Mouse (Mus musculus): ENCODE data around the gene Spata18. TPM values are rescaled to one million over a fixed set of nuclear protein-coding genes. Genes with fewer than 3 reads are reported as not detected.

Gene Spata18
- polyA plus RNA-seq, 1 experiment from 2014 or later = 0.24 TPM

GRCm38 (mm10) chr5:73615211-73615610 is 36.0 kb upstream of the Spata18 start:
- H3K27ac ChIP-seq = no peak overlapping the region
- 56% methylated on average over 7 of the region's 7 CpGs for WGBS
- no peaks in the 10 kb centered on the region for H3K4me1 ChIP-seq (replicated peaks; ENCODE audit: insufficient read depth, low read length)
- no peaks in the 10 kb centered on the region for H3K9me3 ChIP-seq (replicated peaks; ENCODE audit: low read length)
- no peak for ATAC-seq (replicated peaks; ENCODE audit: low FRiP score, low read depth)
- H3K36me3 ChIP-seq (ENCODE audit: insufficient read depth, low read length) = no peaks in the 10 kb centered on the region
- H3K9ac ChIP-seq (ENCODE audit: low read depth, low read length) = no peak overlapping the region
- TF ChIP-seq CTCF (IDR thresholded peaks at IDR 0.05; ENCODE audit: low read depth) = no peak
- peak; percentile 18 for DNase-seq (ENCODE audit: low spot score)
- no peak overlapping the region for H3K4me2 ChIP-seq (ENCODE audit: low read length)
- H3K27me3 ChIP-seq (ENCODE audit: insufficient read depth, low read length) = no peaks in the 10 kb centered on the region
- H3K4me3 ChIP-seq (replicated peaks; ENCODE audit: low read depth, low read length) = no peak overlapping the region

- no peak for TF ChIP-seq CTCF (IDR thresholded peaks at IDR 0.05; ENCODE audit: low read depth)
- no peak for ATAC-seq (replicated peaks; ENCODE audit: low FRiP score, low read depth)
- H3K27ac ChIP-seq = no peak overlapping the region
- H3K4me3 ChIP-seq (replicated peaks; ENCODE audit: low read depth, low read length) = no peak overlapping the region
- WGBS = 89% methylated on average over 1 of the region's 1 CpGs
- no peaks in the 10 kb centered on the region for H3K4me1 ChIP-seq (replicated peaks; ENCODE audit: insufficient read depth, low read length)
- no peaks in the 10 kb centered on the region for H3K27me3 ChIP-seq (ENCODE audit: insufficient read depth, low read length)
- no peaks in the 10 kb centered on the region for H3K9me3 ChIP-seq (replicated peaks; ENCODE audit: low read length)
- H3K4me2 ChIP-seq (ENCODE audit: low read length) = no peak overlapping the region
- H3K36me3 ChIP-seq (ENCODE audit: insufficient read depth, low read length) = no peaks in the 10 kb centered on the region
- no peak for DNase-seq (ENCODE audit: low spot score)
- H3K9ac ChIP-seq (ENCODE audit: low read depth, low read length) = no peak overlapping the region
Observed at GRCm38 (mm10) chr5:73618969-73619368, 32.2 kb upstream of the Spata18 start.

GRCm38 (mm10) chr5:73625505-73625904 is 25.7 kb upstream of the Spata18 start:
- WGBS = 71% methylated on average over 1 of the region's 1 CpGs
- TF ChIP-seq CTCF (IDR thresholded peaks at IDR 0.05; ENCODE audit: low read depth) = no peak

GRCm38 (mm10) chr5:73626842-73627241 is 24.3 kb upstream of the Spata18 start:
- WGBS = 87% methylated on average over 7 of the region's 7 CpGs
- H3K36me3 ChIP-seq (ENCODE audit: insufficient read depth, low read length) = no peaks in the 10 kb centered on the region
- H3K9ac ChIP-seq (ENCODE audit: low read depth, low read length) = no peak overlapping the region
- DNase-seq (ENCODE audit: low spot score) = no peak
- no peak overlapping the region for H3K4me2 ChIP-seq (ENCODE audit: low read length)
- no peak overlapping the region for H3K27ac ChIP-seq
- no peaks in the 10 kb centered on the region for H3K27me3 ChIP-seq (ENCODE audit: insufficient read depth, low read length)
- H3K4me3 ChIP-seq (replicated peaks; ENCODE audit: low read depth, low read length) = no peak overlapping the region
- H3K4me1 ChIP-seq (replicated peaks; ENCODE audit: insufficient read depth, low read length) = no peaks in the 10 kb centered on the region
- no peaks in the 10 kb centered on the region for H3K9me3 ChIP-seq (replicated peaks; ENCODE audit: low read length)
- ATAC-seq (replicated peaks; ENCODE audit: low FRiP score, low read depth) = no peak
- no peak for TF ChIP-seq CTCF (IDR thresholded peaks at IDR 0.05; ENCODE audit: low read depth)

More at GRCm38 (mm10) chr5:73625505-73625904, 25.7 kb upstream of the Spata18 start:
- Histone ChIP-seq H3K4me2 (ENCODE audit: low read length) (no peak overlapping the region), H3K36me3 (ENCODE audit: insufficient read depth, low read length) (no peaks in the 10 kb centered on the region), H3K27me3 (ENCODE audit: insufficient read depth, low read length) (no peaks in the 10 kb centered on the region), H3K4me1 (replicated peaks; ENCODE audit: insufficient read depth, low read length) (no peaks in the 10 kb centered on the region), H3K4me3 (replicated peaks; ENCODE audit: low read depth, low read length) (no peak overlapping the region), H3K9ac (ENCODE audit: low read depth, low read length) (no peak overlapping the region), H3K9me3 (replicated peaks; ENCODE audit: low read length) (no peaks in the 10 kb centered on the region), H3K27ac (no peak overlapping the region)
- ATAC-seq (replicated peaks; ENCODE audit: low FRiP score, low read depth) (no peak), DNase-seq (ENCODE audit: low spot score) (no peak)

DNA sequence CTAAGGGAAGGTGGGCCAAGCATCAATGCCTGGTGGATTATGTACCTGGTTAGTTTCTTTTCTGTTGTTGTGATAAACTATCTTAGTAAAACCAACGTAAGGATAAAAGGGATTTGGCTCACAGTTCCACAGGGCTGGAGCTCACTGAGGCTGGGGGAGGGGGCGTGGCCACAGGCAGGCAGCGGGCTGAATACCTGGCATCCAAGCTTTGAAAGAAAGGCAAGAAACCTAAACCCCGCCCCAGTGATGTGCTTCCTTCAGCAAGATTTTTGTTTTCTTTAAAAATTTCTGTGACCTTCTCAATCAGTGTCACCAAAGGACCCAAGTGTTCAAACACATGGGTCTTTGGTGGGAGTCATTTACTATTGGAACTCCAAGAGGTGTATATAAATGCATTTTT is 23.6 kb upstream of the Spata18 start:
- 66% methylated on average over 4 of the region's 4 CpGs for WGBS
- H3K9ac ChIP-seq (ENCODE audit: low read depth, low read length) = no peak overlapping the region
- TF ChIP-seq CTCF (IDR thresholded peaks at IDR 0.05; ENCODE audit: low read depth) = no peak

GRCm38 (mm10) chr5:73627991-73628390 is 23.2 kb upstream of the Spata18 start:
- no peaks in the 10 kb centered on the region for H3K4me1 ChIP-seq (replicated peaks; ENCODE audit: insufficient read depth, low read length)
- no peak for TF ChIP-seq CTCF (IDR thresholded peaks at IDR 0.05; ENCODE audit: low read depth)
- no peaks in the 10 kb centered on the region for H3K36me3 ChIP-seq (ENCODE audit: insufficient read depth, low read length)
- ATAC-seq (replicated peaks; ENCODE audit: low FRiP score, low read depth) (no peak), DNase-seq (ENCODE audit: low spot score) (no peak)
- H3K27ac ChIP-seq = no peak overlapping the region
- WGBS = 80% methylated on average over 15 of the region's 15 CpGs
- no peaks in the 10 kb centered on the region for H3K9me3 ChIP-seq (replicated peaks; ENCODE audit: low read length)
- H3K27me3 ChIP-seq (ENCODE audit: insufficient read depth, low read length) = no peaks in the 10 kb centered on the region
- H3K4me3 ChIP-seq (replicated peaks; ENCODE audit: low read depth, low read length) = no peak overlapping the region
- no peak overlapping the region for H3K9ac ChIP-seq (ENCODE audit: low read depth, low read length)
- H3K4me2 ChIP-seq (ENCODE audit: low read length) = no peak overlapping the region

More for the DNA sequence above, 23.6 kb upstream of the Spata18 start:
- DNase-seq (ENCODE audit: low spot score) (no peak), ATAC-seq (replicated peaks; ENCODE audit: low FRiP score, low read depth) (no peak)
- no peak overlapping the region for H3K27ac ChIP-seq
- H3K27me3 ChIP-seq (ENCODE audit: insufficient read depth, low read length) = no peaks in the 10 kb centered on the region
- no peak overlapping the region for H3K4me2 ChIP-seq (ENCODE audit: low read length)
- H3K9me3 ChIP-seq (replicated peaks; ENCODE audit: low read length) = no peaks in the 10 kb centered on the region
- H3K4me1 ChIP-seq (replicated peaks; ENCODE audit: insufficient read depth, low read length) = no peaks in the 10 kb centered on the region
- H3K36me3 ChIP-seq (ENCODE audit: insufficient read depth, low read length) = no peaks in the 10 kb centered on the region
- no peak overlapping the region for H3K4me3 ChIP-seq (replicated peaks; ENCODE audit: low read depth, low read length)

DNA sequence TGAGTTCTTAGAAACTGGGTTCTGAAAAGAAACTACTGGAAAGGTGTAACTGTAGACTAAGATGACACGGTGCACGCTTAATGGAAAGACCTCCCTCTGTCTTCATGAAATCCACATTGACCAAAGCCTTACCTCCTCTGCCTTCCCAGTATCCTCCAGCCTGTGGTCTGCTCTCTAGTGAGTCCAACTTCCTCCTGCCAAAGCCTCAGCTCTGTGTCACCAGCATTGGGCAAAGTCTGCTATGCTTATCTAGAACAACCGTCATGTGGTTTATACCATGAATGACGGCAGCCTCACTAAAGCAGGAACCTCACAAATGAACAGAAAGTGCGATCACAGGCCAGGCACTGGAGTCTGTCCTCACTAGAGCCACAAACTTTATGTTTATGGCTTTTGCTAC is 21.0 kb upstream of the Spata18 start:
- peaks cover 11% of the 10 kb centered on the region for H3K36me3 ChIP-seq (ENCODE audit: insufficient read depth, low read length)
- no peaks in the 10 kb centered on the region for H3K4me1 ChIP-seq (replicated peaks; ENCODE audit: insufficient read depth, low read length)
- H3K9me3 ChIP-seq (replicated peaks; ENCODE audit: low read length) = no peaks in the 10 kb centered on the region; the same call in 1 of the 2 replicates
- no peak overlapping the region for H3K27ac ChIP-seq
- no peaks in the 10 kb centered on the region for H3K27me3 ChIP-seq (ENCODE audit: insufficient read depth, low read length)
- TF ChIP-seq CTCF (IDR thresholded peaks at IDR 0.05; ENCODE audit: low read depth) = no peak
- DNase-seq (ENCODE audit: low spot score) (no peak), ATAC-seq (replicated peaks; ENCODE audit: low FRiP score, low read depth) (no peak)
- H3K4me2 ChIP-seq (ENCODE audit: low read length) = no peak overlapping the region
- 78% methylated on average over 5 of the region's 5 CpGs for WGBS
- no peak overlapping the region for H3K9ac ChIP-seq (ENCODE audit: low read depth, low read length)
- no peak overlapping the region for H3K4me3 ChIP-seq (replicated peaks; ENCODE audit: low read depth, low read length)

All from kidney, postnatal 0 days (tissue).